Mouse (Mus musculus): ENCODE measurements around the gene Iqsec1.

DNA sequence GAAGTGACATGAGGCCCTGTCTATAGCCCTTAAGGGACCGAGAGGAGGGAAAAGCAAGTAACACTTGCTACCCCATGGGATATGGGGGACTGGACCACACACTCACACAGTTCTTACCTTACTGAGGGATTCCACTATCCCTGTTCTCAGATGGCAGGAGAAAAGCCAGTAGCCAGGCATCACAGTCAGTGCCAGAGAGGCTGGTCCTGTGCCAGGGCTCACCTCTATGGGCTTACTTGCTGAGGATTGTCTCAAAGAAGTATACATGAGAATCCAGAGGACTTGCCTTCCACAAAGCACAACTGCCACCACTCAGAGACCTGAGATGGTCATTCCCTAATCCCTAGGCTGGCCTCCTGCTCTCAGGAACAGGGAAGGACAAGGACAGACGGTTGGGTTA is 296.1 kb downstream of the Iqsec1 start:
- TF ChIP-seq CTCF (conservative IDR thresholded peaks at IDR 0.05; ENCODE audit: low read length) (no peak), NANOG (IDR thresholded peaks at IDR 0.05; ENCODE audit: borderline replicate concordance, low read length) (no peak), POU5F1 (IDR thresholded peaks at IDR 0.05; ENCODE audit: borderline replicate concordance, low read length) (no peak)
